12 mouse cellular contexts compared by ENCODE assay signal in the genomic region with DNA sequence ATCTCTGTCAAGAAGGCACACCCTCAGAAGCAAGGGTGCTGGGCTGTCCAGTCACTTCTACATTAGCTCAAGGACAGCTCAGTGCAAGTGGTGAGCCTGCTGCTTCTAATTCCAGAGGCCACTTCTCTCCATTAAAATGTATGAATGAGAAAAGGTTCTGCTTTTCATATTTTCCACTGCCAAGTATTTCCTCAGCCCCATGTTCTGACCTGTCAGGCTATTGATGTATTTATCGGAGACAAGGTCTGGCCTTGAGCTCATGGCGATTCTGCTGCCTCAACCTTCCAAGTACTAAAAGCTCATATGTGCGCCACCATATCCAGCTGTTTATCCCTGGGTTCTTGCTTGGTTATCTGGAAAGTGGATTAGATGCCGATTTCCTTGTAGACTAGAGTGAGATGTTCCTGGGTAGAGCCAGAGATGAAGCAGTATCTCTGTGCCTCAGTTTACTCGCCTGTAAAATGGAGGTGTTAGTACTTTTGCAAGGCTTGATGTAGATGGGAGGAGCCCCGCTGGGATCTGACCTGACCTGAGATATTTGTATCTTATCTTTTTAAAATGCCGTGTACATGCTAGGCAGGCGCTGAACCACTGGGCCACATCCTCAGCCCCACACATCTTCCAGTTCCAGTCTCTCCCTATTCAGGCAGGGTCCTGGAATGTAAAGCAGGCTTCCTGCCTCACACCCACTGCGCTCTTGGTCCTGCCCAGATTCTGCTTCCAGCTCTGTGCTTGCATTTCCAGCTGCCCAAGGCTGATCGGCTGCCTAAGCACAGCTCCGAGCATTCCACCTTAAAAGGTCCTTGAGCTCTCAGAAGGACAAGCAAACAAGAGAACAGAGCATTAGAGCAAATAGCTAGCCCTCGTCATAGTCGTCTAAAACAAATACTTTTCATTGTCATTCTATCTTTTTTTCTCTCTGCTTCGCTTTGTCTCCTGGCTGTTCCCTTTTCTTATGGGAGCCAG.
A peak's percentile ranks its signal among the peaks of the same experiment; 100 is the strongest.
DNase-seq lines count a peak whose midpoint lies in the region; ATAC-seq and TF ChIP-seq lines count a peak whose summit lies in the region.
"Had no signal": no experiment of that assay in that cellular context is flagged by ENCODE, and none has a peak within 500 bp of the region (broad histone marks: within the 10 kb centered on the region; RNA-seq: fewer than 3 reads in every experiment).

No protein-coding gene starts in this region.

- TF ChIP-seq POLR2A in lung, adult 2 months (IDR thresholded peaks at IDR 0.05; ENCODE audit: borderline replicate concordance, extremely low read depth, low read depth, low read length) = no peak

- DNase-seq in embryo, embryonic 10 days (ENCODE audit: low spot score) = peak; percentile 54
- DNase-seq in embryo, embryonic 10.5 days (ENCODE audit: low spot score) = no peak
- peak; percentile 65 to 76 for DNase-seq in lung, adult 18-20 months
- DNase-seq in lung, adult 2 months = no peak
- peak; percentile 27 for DNase-seq in embryo, embryonic 9.5 days (ENCODE audit: extremely low spot score)
- no peak for DNase-seq in frontal cortex, postnatal 14 days (ENCODE audit: low spot score in 2 of 2)
- no peak for DNase-seq in gastrocnemius, postnatal 25 days
- DNase-seq: thymus, postnatal 25 days had no signal

- H3K4me3 ChIP-seq in lung, adult 2 months (replicated peaks; ENCODE audit: extremely low read depth, low read depth, low read length) = no peak overlapping the region
- H3K4me3 ChIP-seq in stomach, embryonic 15.5 days (replicated peaks) = no peak overlapping the region
- H3K4me3 ChIP-seq: embryonic facial prominence, embryonic 15.5 days; intestine, embryonic 15.5 days had no signal

- WGBS in lung, adult 2 months = 58% methylated on average over 14 of the region's 14 CpGs
- WGBS in stomach, embryonic 15.5 days = 53% methylated on average over 14 of the region's 14 CpGs

- H3K4me1 ChIP-seq in lung, adult 2 months (ENCODE audit: control insufficient read depth, insufficient read depth, low read length) = peaks cover 8% of the 10 kb centered on the region
- peaks cover 11% of the 10 kb centered on the region for H3K4me1 ChIP-seq in stomach, embryonic 15.5 days
- H3K4me1 ChIP-seq: embryonic facial prominence, embryonic 15.5 days had no signal

- no peak overlapping the region for H3K4me2 ChIP-seq in stomach, embryonic 15.5 days
- H3K4me2 ChIP-seq: embryonic facial prominence, embryonic 15.5 days; intestine, embryonic 15.5 days had no signal

- H3K9ac ChIP-seq in stomach, embryonic 15.5 days = no peak overlapping the region
- H3K9ac ChIP-seq: embryonic facial prominence, embryonic 15.5 days; intestine, embryonic 15.5 days; liver, embryonic 14.5 days had no signal

- peak overlapping the region; percentile 19; the same call in 1 of the 2 replicates for H3K27ac ChIP-seq in stomach, embryonic 15.5 days
- H3K27ac ChIP-seq: embryonic facial prominence, embryonic 15.5 days; intestine, embryonic 15.5 days; liver, embryonic 14.5 days had no signal

- H3K27me3 ChIP-seq in stomach, embryonic 15.5 days (replicated peaks) = no peaks in the 10 kb centered on the region
- H3K27me3 ChIP-seq: embryonic facial prominence, embryonic 15.5 days; intestine, embryonic 15.5 days had no signal

- no peaks in the 10 kb centered on the region for H3K9me3 ChIP-seq in stomach, embryonic 15.5 days
- H3K9me3 ChIP-seq: embryonic facial prominence, embryonic 15.5 days; intestine, embryonic 15.5 days had no signal

- peak; percentile 82 for ATAC-seq in stomach, embryonic 15.5 days (ENCODE audit: insufficient read depth, low FRiP score, low read depth)
- ATAC-seq: intestine, embryonic 15.5 days had no signal

- H3K36me3 ChIP-seq in stomach, embryonic 15.5 days = no peaks in the 10 kb centered on the region
- H3K36me3 ChIP-seq: embryonic facial prominence, embryonic 15.5 days; intestine, embryonic 15.5 days had no signal

- TF ChIP-seq CTCF in lung, adult 2 months (IDR thresholded peaks at IDR 0.05; ENCODE audit: insufficient read depth, low read length) = no peak

Comparison
In these comparisons a context has a peak if more than half of its experiments do, and no peak if none do; other contexts are left out.
1. DNase-seq: peak in embryo, embryonic 10 days (single experiment), lung, adult 18-20 months (2 of 2) and embryo, embryonic 9.5 days (single experiment); none in embryo, embryonic 10.5 days (single experiment), lung, adult 2 months (single experiment), frontal cortex, postnatal 14 days (0 of 2) and gastrocnemius, postnatal 25 days (single experiment).